Mouse (Mus musculus) neutrophil, adult 59 days (primary cell): ENCODE data around the gene Coa3. TPM values are rescaled to one million over a fixed set of nuclear protein-coding genes. Genes with fewer than 3 reads are reported as not detected.

ENCODE experiments used
- total RNA-seq, 2 experiments: library from RNA; stranded (reverse); gene quantifications; 1 replicate in 1 of 2; 2 replicates in 1 of 2; pipeline ENCODE4 v1.2.4; 2023

Coa3 gene
- 10 to 100 TPM; 31.6 to 34.4 TPM for total RNA-seq

GRCm38 (mm10) chr11:101278223-101279192, at the start of gene Coa3, which contains the start of gene Cntd1:
Coa3 (minus strand) TSS chr11:101279114.
Cntd1 (plus strand) TSS chr11:101279012.

GRCm38 (mm10) chr11:101324763-101325162, 45.8 kb upstream of the Coa3 start, which contains the start of gene Aoc2:
Aoc2 (plus strand) TSS chr11:101325063.

GRCm38 (mm10) chr11:101315665-101316500, 37.0 kb upstream of the Coa3 start, which contains the start of gene Psme3:
Psme3 (plus strand) TSS chr11:101316213.

GRCm38 (mm10) chr11:101302004-101302798, 23.3 kb upstream of the Coa3 start, which contains the start of gene Becn1:
Becn1 (minus strand) TSS chr11:101302286.

GRCm38 (mm10) chr11:101259948-101260825, 18.7 kb downstream of the Coa3 start, which contains the start of gene Wnk4:
Wnk4 (plus strand) TSS chr11:101260567.

DNA sequence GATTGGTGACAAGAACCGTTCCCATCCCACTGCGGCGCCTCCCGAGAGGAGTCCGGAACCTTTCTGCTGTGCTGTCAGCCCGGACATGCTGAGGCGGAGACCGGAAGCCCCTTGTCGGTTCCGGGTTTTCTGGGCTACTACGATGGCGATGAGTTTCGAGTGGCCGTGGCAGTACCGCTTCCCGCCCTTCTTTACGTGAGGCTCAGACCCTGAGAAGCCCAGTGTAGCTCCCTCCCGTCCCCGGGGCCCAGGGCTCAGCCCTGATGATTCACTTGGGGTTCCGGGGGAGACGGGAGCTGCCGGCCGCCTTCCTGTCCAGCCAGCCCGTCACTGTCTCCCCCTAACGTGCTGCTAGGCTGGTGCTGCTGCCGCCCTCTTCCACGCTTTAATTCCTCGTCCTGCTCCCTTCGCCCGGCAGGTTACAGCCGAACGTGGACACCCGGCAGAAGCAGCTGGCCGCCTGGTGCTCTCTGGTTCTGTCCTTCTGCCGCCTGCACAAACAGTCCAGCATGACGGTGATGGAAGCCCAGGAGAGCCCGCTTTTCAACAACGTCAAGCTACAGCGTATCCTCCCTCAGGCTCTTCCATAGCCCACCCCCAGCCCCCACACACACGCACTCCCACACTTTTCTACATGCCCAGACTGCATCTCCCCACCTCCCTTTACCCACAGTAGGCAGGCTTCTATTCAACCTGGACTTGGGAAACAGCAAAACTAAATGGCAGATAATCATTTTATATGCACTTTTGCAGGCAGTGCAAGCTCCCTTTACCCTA, 25.1 kb downstream of the Coa3 start, which contains the start of gene Vps25:
Gene Vps25 (plus strand): TSS at position 95 of the 777 bp plus-strand sequence.

DNA sequence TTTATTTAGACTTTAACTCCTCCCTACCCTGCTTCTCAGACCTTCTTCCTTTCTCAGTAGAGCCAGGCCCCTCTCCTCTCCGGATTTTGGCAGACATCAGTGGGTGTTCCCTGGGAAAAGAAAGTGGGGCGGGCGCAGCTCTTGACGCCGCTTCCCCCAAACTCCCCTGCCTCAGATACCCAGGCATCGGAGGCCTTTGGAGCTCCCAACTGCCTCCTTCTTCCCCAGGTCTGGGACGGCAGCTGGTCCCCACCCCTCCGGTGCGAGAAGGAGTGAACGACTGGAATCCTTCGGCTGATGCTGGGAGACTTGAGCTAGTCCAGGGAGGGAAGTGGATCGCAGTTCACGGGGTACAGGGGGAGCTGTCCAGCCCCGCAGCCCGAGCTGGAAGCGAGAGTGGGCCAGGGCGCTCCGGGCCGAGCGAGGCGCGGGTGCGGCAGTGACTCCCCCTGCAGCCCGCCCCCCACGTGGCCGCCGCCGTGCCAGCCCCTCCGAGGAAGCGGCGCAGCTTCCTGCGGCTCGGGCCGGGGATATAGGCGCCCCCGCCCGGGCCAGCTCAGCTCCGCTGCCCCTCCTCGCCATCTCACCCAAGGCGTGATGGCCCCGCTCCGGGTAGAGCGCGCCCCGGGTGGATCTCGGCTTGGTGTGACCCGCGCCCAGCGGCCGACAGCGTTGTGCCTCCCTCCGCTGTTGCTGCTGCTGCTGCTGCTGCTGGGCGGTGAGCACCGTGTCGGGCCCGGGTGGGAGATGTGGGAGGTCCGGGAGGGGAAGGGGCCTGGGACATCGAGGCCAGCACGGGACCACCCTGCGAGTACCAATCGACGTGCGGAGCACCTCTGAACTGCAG, 32.8 kb downstream of the Coa3 start, which contains the start of gene Ramp2:
Gene Ramp2 (plus strand): TSS at position 174 of the 847 bp plus-strand sequence.

Other genes with a start within 250 kb of the Coa3 start
- gene Naglu, start 209.1 kb downstream of the Coa3 start, total RNA-seq = 1 to 10 TPM; 7.4 to 9.3 TPM
- gene Hsd17b1, start 200.7 kb downstream of the Coa3 start, total RNA-seq = under 1 TPM; 0.46 to 0.78 TPM
- gene Coasy, start 196.5 kb downstream of the Coa3 start, total RNA-seq = 10 to 100 TPM; 11.1 to 13.6 TPM
- gene Mlx, start 191.8 kb downstream of the Coa3 start, total RNA-seq = 10 to 100 TPM; 37.4 to 40.4 TPM
- gene Psmc3ip, start 183.7 kb downstream of the Coa3 start, total RNA-seq = 1 to 10 TPM; 5.2 to 5.7 TPM
- 10 to 100 TPM; 29.8 to 31.7 TPM for gene Retreg3, start 159.2 kb downstream of the Coa3 start, total RNA-seq
- gene Tubg1, start 159.2 kb downstream of the Coa3 start, total RNA-seq = 10 to 100 TPM; 12.9 to 17.0 TPM
- 1 to 10 TPM; 1.5 to 2.0 TPM for gene Tubg2, start 123.2 kb downstream of the Coa3 start, total RNA-seq
- under 1 TPM; 0.47 to 0.79 TPM for gene Cntnap1, start 108.6 kb downstream of the Coa3 start, total RNA-seq
- gene Plekhh3, start 107.8 kb downstream of the Coa3 start, total RNA-seq = 1 to 10 TPM; 2.6 to 3.3 TPM
- under 1 TPM; 0.33 to 0.35 TPM for gene Ccr10, start 103.7 kb downstream of the Coa3 start, total RNA-seq
- gene Ezh1, start 52.7 kb downstream of the Coa3 start, total RNA-seq = 10 to 100 TPM; 46.8 to 51.8 TPM
- gene Ramp2, start 33.1 kb downstream of the Coa3 start, total RNA-seq = not detected
- gene Vps25, start 25.4 kb downstream of the Coa3 start, total RNA-seq = 10 to 100 TPM; 62.8 to 67.7 TPM
- gene Wnk4, start 18.5 kb downstream of the Coa3 start, total RNA-seq = 1 to 10 TPM in 1 of 2 experiments, under 1 TPM in 1; 0.64 to 2.3 TPM
- 1 to 10 TPM; 1.2 to 2.1 TPM for gene Cntd1, start 102 bp downstream of the Coa3 start, total RNA-seq
- 100 to 1,000 TPM; 143 to 152 TPM for gene Becn1, start 23.2 kb upstream of the Coa3 start, total RNA-seq
- gene Psme3, start 37.1 kb upstream of the Coa3 start, total RNA-seq = 10 to 100 TPM; 64.4 to 73.2 TPM
- gene Aoc2, start 45.9 kb upstream of the Coa3 start, total RNA-seq = 1 to 10 TPM; 3.4 TPM
- not detected for gene Aoc3, start 51.5 kb upstream of the Coa3 start, total RNA-seq
- not detected for gene G6pc, start 88.4 kb upstream of the Coa3 start, total RNA-seq
- gene Aarsd1, start 138.5 kb upstream of the Coa3 start, total RNA-seq = 10 to 100 TPM; 12.1 to 15.2 TPM
- gene Gm27029, start 145.7 kb upstream of the Coa3 start, total RNA-seq = under 1 TPM; 0.47 to 0.82 TPM
- gene Rundc1, start 146.0 kb upstream of the Coa3 start, total RNA-seq = 1 to 10 TPM; 8.5 TPM
- gene Ptges3l, start 146.2 kb upstream of the Coa3 start, total RNA-seq = under 1 TPM in 1 of 2 experiments, not detected in 1; 0.64 TPM
- gene Rpl27, start 163.2 kb upstream of the Coa3 start, total RNA-seq = 10 to 100 TPM; 37.5 to 40.7 TPM
- gene Ifi35, start 169.3 kb upstream of the Coa3 start, total RNA-seq = 10 to 100 TPM; 21.7 to 23.3 TPM
- under 1 TPM; 0.42 to 0.60 TPM for gene Rnd2, start 185.9 kb upstream of the Coa3 start, total RNA-seq
- gene Vat1, start 187.1 kb upstream of the Coa3 start, total RNA-seq = 10 to 100 TPM; 15.0 to 16.3 TPM